Mouse (Mus musculus) lung, postnatal 25 days (tissue): Measurements from ENCODE around the gene Adap1.

Experiments used
- DNase-seq: peaks from one replicate; pipeline ENCODE4 v3.0.0; 2022; ENCODE audit warnings: low spot score

Gene Adap1

DNA sequence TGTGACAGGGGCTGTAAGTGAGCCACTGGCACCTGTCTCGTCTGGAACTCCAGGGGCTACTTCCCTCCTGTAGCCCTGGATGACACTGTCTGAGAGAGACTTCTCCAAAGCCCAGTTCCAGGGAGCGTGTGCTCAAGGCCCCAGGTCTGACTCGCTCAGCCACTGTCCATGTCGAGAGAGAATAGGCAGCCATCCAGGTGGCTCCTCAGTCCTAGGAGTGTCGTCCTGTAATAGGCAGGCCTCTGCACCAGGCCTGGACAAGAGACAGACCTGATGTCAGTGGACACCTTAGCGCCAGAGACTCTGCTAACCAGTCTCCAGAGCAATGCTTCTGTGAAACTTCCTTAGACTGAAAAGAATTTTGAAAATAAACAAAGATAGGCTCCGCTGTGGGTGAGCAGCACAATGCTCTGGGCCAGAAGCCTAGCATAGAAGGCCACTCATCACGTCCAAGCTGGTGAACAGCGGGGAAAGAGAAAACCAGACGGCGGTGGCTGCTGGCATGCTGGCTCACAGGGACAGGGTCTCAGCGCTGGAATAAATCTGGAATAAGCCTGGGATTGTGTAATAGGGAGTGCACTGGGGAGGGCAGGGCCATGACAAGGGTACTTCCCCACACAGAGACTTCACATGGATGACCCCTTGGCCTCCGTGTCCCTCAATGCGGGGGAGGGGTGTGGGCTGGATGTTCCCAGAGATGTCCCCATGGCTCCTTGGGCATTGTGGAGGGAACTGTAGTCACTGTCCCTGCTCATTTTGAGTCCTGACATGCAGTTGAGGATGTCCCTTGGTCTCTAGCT is 39.1 kb downstream of the Adap1 start:
- peak; percentile 35 for DNase-seq

DNA sequence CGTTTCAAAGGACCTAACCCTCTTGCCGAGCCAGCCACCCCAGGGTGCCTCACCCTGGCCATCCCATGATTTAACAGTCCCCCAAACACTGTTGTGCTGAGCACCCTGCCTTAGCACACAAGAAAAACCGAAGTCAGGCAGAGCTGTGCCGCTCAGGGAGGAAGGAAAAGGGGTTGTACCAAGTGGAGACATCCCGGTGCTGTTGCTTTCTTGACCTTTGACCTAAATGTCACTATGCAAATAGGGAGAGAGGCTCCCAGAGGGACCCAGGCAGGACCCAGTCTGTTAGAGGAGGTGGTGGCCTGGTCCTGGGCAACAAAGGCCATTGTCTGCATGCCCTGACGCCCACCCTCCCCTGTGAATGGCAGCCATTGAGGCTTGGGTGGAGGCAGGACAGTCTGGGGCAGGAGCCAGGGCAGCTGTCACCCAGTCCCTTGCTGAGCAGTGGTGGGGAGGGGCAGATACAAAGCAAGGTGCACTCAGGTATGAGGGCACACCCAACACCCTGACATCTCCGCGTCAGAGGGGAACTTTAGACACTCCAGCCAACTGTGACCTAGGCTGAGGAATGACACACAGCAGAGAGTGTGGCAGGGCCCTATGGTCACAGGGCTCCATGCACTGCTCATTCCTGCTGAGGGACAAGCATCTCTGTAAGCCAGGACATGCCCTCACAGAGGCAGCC is 39.9 kb downstream of the Adap1 start:
- DNase-seq, result no peak

DNA sequence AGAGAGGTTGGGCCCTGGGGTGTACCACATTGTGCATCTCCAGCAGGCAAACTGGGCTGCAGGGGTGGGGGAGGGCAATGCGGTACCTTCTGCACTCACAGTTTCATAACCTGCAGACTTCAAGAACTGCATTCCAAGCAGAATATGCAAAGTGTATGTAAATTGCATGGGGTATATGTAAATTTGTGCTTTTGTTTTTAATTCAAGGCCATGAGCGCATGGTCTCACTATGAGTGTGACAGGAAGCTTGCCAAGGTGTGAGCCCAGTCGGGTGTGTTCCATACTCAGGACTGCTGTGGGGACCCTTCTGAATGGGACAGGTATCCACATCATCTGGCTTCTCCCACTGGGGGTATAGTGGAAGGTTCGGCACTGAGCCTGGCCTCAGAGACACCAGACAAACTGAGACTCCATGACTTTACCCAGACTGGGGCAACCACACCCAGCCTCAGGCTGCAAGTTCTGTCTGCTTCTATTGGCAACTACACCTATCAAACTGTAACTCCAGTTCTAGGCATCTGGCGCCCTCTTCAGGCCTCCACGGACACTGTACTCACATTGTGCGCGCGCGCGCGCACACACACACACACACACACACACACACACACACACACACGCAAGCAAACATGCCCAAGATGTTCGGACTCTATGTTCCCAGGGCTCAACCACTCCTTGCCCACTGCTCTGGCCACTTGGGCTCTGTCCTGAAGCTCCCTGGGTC is 41.8 kb downstream of the Adap1 start:
- no peak for DNase-seq

DNA sequence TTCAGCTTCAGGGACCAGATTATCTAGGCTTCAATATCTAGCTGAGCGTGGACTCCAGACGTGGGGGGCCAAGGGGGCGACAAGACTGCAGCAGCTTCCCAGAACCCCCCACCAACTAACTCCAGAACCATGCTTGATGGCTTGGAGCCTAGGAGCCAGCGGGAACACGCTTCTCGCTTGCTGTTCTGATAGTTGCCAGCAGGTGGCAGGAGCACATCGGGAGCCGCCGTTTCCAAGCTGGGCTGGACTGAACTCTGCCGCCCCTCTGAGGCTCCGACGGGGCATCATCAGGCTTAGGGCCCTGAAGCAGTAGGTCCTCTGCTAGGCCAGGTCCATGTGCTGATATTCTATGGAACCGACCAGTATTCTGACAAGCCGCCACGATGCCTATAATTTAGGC is 43.2 kb downstream of the Adap1 start:
- peak; percentile 86 for DNase-seq

DNA sequence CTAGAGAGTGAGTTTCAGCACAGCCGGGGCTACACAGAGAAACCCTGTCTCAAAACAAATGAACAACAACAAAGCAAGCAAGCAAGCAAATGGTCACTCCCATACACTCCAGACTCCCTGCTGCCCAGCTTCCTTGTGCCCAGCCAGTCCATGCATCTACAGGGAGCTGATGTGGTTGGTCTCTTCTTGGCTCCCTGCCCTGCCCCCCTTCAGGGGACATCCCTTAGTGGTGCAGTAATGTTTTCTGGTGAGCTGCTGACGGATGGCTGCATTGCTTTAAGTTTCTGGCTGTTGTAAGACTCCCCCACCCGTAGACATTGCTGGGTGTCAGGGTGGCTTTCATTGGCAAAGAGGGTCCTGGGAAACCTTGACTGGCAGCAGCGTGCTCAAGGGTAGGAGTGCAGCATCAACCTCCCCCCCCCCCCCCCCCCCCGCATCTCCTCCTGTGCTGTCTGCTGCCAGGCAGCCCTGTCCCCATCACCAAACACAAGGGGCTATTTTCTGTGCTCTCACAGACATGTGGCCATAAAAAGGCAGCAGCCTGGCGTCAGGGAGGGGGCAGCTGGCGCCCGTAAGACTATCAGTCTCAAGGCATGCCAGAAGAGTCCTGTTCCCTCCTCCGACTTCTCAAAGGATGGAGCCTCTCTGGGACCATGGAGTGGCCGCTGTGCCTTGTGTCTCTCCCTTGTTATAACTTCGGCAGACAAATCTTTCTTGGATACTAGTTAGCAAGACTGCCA is 43.9 kb downstream of the Adap1 start:
- DNase-seq, result no peak

DNA sequence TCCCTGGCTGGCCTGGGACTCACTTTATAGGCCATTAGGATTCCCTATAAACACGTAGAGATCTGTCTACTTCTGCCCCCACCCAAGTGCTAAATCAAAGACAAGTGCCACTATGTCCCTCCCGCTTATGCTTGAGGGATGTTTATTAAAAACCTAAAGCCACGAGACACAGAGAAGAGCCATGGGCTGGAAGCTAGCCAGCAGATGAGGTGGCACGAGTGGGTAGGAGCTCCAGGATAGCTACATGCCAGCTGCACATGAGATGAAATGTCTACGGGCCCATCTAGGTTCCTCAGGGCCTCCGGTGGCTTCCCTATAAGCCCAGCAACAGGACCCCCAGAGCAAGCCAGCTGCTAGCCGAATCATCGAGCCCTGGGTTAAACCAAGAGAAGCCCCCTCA is 48.1 kb downstream of the Adap1 start:
- no peak for DNase-seq

DNA sequence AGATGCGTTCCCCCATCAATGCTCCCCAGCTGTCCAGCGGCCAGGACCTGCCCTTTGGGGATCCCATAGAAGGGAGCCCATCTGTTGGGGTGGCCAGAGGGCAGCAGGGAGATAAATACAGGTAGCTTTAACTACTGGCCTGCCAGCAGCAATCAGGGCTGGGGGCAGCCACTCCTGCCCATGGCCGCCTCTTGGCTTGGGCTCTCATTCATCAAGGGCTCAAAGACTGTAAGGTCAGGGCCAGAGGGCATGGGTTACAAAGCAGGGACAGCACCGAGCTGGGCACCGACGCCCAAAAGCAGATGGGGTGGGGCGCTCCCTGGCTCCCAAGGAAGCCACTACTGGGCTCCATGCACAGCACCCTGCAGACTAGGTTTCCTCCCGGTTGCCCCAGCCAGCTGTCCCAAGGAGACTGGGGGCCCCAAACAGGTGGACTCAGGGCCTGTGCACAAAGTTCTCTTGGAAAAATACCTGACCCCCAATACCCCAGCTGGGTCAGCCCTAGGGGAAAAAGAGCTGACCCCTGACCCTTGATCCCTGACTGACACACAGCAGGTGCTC is 53.3 kb downstream of the Adap1 start:
- DNase-seq, result no peak

DNA sequence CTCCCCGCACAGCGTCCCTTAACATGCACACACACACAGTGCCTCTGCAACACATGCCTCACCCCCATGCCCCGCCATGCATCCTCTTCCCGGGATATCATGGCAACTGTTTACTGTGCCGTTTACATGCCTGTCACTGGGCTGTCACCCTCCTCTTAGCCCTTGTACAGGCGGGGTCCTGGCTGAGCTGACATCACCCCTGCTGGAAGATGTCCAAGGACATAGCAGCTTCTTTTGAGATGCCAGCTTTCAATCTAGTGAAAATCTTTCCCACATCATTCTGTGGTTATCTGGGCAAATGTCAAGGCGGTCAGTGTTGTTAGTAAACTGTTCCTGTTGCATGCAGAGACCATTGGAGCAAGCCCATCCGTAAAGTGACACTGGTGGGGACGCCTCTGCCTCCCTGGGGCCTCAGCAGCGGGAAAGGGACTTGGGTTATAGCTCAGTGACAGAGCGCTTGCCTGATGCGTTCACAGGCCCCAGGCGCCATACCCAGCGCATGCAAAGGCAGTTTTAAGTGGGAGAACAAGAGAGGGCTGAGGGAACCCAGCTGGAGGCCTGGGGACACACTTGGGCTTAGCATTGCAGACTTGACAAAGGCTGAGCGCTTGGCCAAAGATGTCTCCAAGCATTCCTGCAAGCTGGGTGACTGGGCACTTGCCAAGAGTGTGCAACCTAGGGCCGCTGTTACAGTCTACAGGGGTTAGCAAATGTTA is 54.5 kb downstream of the Adap1 start:
- DNase-seq, result peak; percentile 48

DNA sequence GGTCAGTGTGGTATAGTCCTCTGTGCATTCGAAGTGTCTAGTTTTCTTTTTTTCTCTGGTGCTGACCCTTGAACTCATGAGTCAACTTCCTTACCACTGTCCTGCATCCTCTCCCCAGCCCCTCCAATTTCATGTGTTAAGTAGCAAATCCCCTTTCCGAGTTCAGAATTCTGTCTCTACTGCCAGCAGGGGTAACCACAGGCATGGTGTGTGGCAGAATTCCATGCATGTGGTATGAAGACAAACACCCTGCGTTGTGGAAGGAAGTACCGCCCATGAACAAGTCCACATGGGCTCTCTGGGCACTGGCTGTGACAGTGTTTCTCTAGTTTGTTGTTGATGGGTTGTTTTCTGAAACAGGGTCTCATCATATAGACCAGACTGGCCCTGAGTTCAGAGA is 57.8 kb downstream of the Adap1 start:
- no peak for DNase-seq

DNA sequence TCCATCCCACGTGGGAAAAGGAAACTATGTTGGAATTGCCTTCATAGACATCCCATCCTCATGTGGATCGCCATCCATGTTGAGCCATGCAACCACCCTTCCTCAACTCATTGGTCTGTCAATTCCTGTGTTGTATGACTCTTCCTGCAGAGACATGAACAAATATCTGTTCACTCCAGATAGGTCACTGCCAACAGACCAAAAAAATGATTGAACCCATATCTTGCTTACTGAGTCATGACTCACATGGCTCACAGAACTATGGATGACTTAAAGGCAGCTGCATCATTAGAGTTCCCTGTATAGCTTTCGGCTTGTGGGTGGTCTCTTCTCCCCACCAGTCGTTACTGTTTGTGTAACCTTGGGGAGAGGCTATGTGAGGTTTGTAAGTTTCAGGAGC is 64.0 kb downstream of the Adap1 start:
- DNase-seq, result no peak

DNA sequence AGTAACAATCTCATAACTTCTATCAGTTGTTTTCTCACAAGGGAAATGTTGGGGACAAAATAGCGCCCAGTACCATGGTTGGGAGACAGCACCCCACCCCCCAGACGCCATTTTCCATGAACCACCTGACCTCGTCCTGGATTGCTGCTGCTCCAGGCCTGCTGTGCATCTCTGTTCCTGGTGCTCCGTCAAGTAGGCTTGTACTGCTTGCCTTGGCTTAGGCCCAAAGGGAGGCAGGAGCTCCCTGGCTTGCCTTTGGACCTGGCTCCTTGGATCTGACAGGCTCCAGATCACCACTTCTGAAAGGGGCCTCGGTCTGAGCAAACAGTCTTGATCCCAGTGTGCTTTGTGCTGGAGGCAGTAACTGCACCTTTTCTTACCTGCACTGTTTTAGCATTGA is 65.6 kb downstream of the Adap1 start:
- DNase-seq, result peak; percentile 65

DNA sequence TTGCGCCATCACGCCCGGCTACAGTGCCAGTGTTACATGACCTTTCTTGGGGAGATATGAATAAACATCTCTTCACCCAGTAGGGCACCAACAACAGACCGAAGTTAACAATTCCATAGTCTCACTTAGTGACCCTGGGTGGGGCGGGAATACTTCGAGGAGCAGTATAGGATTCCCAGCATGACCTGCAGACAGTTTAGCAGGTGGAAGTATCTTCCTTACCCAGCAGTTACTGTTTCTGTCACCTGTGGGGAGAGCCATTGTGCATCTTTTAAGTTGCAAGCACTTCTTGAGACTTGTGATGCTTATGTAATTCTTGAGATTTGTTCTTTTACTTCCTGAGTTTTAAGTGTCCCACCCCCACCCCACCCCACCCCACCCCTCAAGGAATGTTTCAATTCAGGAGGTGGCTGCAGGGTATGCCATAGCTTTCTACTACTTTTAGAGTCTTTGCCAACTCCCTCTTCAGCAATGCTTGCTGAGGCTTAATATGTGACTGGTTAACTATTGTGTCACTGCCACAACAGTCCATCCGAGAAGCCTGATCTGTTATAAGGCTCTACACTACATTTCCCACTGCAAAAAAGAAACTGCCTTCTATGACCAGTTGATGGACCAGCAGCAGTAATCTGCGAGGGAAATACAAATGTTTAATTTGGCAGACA is 66.9 kb downstream of the Adap1 start:
- peak; percentile 51 for DNase-seq

DNA sequence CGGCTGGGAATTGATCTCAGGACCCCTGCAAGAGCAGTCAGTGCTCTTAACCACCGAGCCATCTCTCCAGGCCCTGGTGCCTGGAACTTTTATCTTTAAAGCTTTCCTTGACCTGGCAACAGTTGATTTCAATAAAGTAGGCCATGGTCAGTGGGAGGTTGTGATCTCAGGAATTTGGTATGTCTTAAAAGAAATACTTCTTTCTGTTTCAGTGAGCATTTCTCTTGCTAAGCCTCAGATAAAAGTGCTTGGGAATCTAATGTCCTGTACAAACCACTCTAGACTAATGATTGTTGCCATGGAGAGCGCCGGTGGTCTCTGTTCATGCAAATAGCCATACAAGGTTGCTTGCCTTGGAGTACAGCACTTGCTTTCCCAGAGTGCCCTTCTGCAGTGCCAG is 67.6 kb downstream of the Adap1 start:
- no peak for DNase-seq

DNA sequence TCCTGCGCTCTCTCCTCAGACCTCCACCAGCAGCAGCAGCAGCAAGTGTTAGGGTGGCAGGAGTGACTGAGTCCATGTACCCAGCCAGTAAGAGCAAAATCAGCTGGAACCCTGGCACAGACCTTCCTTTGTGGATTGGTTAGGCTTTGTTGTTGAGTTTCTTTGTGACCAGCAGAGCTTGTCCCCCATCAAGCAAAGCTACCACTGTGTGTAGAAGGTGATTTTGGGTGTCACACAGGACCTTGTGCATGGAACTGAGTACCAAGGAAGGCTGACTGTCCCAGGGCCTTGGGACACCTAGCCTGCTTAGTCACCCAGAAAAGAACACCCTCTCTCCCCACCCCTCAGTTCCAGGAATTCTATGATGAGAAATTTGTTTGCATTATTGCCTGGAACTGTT is 68.2 kb downstream of the Adap1 start:
- DNase-seq, result no peak

DNA sequence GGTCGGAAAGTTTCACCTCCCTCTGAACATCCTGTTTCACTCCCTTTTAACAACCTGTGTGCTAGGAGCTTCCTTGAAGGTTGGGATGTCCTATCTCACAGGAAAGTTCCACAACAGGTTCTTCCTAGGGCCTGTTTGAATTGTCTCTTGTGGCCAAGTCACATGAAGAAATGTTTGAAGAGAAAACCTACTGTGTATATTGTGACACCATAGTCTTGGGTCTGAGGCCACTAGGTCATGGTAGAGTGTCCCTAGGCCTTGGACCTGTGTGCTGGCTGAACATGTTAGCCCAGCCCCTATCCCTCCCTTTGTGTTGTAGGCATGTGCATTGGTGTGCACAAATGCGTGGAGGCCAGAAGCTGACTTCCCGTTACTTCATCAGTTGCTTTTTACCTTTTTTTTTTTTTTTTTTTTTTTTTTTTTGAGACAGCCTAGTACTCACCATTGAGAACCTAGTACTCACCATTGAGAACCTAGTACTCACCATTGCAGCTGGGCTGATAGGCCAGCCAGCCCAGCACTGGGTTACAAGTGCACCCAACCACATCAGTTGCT is 69.1 kb downstream of the Adap1 start:
- no peak for DNase-seq

DNA sequence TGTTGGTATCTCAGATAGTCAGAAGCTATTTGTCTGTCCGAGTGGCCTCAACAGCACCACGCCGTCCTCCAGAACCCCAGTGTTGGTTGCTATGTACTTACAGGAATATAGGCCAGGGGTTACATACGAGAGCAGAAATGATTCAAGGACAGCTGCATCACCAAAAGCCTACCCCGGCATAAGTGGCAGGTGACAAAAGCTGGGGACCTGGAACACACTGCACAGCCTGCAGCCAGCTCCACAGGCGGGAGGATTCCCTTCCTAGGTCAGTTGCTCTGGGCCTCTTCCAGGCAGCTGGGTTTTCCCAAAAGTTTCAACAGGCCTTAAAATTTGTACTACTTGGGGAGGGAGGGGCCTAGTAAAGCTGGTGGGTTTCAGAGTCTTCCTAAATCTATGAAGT is 69.6 kb downstream of the Adap1 start:
- no peak for DNase-seq

DNA sequence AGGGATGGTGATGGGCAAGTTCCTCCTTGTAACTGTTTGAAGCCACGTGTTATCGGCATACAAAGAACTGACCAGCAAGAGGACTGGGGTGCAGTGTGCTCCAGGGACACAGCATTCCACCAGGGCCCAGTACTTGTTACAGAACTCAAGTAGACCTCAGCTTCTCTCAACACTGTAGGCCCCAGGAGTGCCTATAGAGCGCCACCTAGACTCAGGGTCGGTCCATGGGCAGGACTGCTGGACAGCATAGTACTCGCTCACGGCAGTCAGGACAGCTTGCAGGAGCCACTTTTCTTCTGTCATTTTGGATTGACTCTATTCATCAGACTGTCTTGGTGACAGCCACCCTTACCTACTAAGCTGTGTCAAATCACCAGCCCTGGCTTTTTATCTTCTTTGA is 70.5 kb downstream of the Adap1 start:
- no peak for DNase-seq

DNA sequence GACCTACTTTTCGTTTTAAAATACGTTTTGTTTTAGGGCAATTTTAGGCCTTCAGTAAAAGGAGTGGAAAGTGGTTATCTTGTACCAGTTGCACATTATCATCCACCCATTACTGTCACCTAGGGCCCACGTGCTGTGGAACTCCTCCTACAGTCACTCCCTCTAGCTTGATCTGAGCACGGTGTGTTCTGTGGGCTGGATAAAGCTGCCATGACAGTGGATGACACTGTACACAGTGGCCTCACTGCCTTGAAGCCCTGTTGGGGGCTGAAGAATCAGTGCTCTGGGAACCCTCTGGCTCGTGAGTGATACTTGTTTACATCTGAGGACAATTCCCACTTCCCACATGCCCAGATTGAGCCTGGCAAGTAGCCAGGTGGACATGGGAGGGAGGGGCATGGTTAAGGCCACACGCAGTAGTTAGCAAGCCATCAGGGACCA is 72.1 kb downstream of the Adap1 start:
- DNase-seq, result peak; percentile 42

DNA sequence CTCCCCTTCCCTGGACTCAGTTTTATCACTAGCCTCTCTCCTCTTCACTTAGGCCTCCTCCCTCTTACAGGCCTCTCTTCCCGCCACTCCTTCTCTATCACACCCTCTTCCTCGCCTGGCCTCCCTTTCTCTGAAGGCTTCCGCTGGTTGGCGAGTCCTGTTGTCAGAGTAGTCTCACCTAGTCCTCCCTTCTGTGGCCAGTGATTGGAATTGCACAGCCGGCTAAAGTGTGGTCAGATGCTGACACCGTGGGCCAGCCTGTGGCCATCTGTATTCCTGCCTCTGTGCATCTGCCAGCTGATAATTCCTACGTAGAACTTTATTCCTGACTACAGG is 72.5 kb downstream of the Adap1 start:
- no peak for DNase-seq

DNA sequence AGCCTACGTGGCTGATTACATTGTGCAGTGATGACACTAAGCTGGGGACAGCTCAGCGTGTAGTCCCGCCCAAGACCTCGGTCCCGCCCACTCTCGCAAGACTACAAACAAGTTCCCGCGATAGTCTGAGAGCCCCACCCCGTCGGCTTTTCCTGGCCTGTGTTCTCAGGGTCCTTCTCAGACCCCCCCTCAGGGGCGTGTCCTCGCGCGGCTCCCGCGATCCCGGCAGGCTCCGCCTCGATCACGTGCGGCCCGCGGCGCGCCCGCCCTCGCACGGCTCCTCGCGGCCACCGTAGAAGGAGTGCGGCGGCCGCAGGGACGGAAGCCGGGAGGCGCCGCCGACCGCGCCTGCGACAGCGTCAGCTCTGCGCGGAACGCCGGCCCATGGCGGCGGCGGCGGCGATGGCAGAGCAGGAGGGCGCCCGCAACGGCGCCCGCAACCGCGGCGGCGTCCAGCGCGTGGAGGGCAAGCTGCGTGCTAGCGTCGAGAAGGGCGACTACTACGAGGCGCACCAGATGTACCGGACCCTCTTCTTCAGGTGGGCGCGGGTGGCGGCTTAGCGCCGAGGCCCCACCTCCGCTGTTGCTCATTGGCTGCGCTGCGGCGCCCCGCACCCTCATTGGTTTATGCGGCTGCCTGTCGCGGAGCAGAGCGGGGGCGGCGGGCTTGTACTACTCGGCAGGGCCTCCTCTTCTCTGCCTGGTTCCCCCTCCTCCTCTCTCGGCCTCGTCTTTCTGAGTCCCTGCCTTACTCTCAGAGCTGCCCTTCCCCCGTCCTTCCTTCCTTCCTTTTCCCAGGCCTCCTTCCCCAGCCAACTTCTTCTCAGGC is 73.1 kb downstream of the Adap1 start, which contains the start of gene Get4:
Get4 (plus strand) TSS at position 244 of the 829 bp plus-strand sequence.
- DNase-seq, result peak; percentile 99
